Mouse (Mus musculus) cerebellum, postnatal 4 days (tissue): ENCODE data around the gene Foxo6.

Experiments used
- DNase-seq, 2 experiments: peaks; one replicate each; pipeline ENCODE4 v3.0.0; 2022; ENCODE audit warnings: low spot score in 2 of 2, mixed read lengths in 1 of 2

The Foxo6 gene

GRCm38 (mm10) chr4:120247412-120247811 is 39.7 kb downstream of the Foxo6 start:
- peak in 1 of 2 experiments; percentile 84 for DNase-seq

GRCm38 (mm10) chr4:120246086-120246485 is 41.1 kb downstream of the Foxo6 start:
- no peak for DNase-seq

- peak; percentile 82 to 93 for DNase-seq
These were observed 44.3 kb downstream of the Foxo6 start for GRCm38 (mm10) chr4:120242783-120243262.

GRCm38 (mm10) chr4:120241106-120241505 is 46.0 kb downstream of the Foxo6 start:
- no peak for DNase-seq

- no peak for DNase-seq
These were observed 47.7 kb downstream of the Foxo6 start for GRCm38 (mm10) chr4:120239419-120239818.

- DNase-seq: no peak
These were observed 53.9 kb downstream of the Foxo6 start for GRCm38 (mm10) chr4:120233243-120233642.

- DNase-seq: no peak
These were observed 54.6 kb downstream of the Foxo6 start for GRCm38 (mm10) chr4:120232541-120232940.

GRCm38 (mm10) chr4:120231982-120232381 is 55.2 kb downstream of the Foxo6 start:
- DNase-seq: no peak

GRCm38 (mm10) chr4:120230256-120230649 is 56.9 kb downstream of the Foxo6 start:
- peak; percentile 51 to 74 for DNase-seq

GRCm38 (mm10) chr4:120229505-120230255 is 57.5 kb downstream of the Foxo6 start:
- DNase-seq: no peak

GRCm38 (mm10) chr4:120228613-120229012 is 58.5 kb downstream of the Foxo6 start:
- DNase-seq: no peak

GRCm38 (mm10) chr4:120227224-120227623 is 59.9 kb downstream of the Foxo6 start:
- DNase-seq: peak in 1 of 2 experiments; percentile 53

- DNase-seq: peak in 1 of 2 experiments; percentile 50
These were observed 60.5 kb downstream of the Foxo6 start for GRCm38 (mm10) chr4:120226682-120227081.

- DNase-seq: peak; percentile 61 to 83
These were observed 61.9 kb downstream of the Foxo6 start for GRCm38 (mm10) chr4:120225135-120225780.

GRCm38 (mm10) chr4:120223805-120224204 is 63.3 kb downstream of the Foxo6 start:
- DNase-seq: peak in 1 of 2 experiments; percentile 64

- no peak for DNase-seq
These were observed 63.9 kb downstream of the Foxo6 start for GRCm38 (mm10) chr4:120223108-120223745.

- no peak for DNase-seq
These were observed 65.4 kb downstream of the Foxo6 start for GRCm38 (mm10) chr4:120221708-120222107.

- DNase-seq: peak in 1 of 2 experiments; percentile 61
These were observed 68.3 kb downstream of the Foxo6 start for GRCm38 (mm10) chr4:120218878-120219277.
